Mouse (Mus musculus) mammary gland, adult 2 months (tissue): ENCODE measurements around the gene Cd83. TPM values are rescaled to one million over a fixed set of nuclear protein-coding genes. Genes with fewer than 3 reads are reported as not detected.

Experiments used
- polyA plus RNA-seq: library from polyadenylated mRNA; depleted of rRNA; stranded (reverse); fragments of >200 nt; gene quantifications from 2 replicates; pipeline ENCODE4 v1.2.3, GENCODE M21; 2012; ENCODE audit warnings: low replicate concordance; rRNA removed

Cd83 gene
- 18.0 and 29.3 TPM in 2 replicates for polyA plus RNA-seq

DNA sequence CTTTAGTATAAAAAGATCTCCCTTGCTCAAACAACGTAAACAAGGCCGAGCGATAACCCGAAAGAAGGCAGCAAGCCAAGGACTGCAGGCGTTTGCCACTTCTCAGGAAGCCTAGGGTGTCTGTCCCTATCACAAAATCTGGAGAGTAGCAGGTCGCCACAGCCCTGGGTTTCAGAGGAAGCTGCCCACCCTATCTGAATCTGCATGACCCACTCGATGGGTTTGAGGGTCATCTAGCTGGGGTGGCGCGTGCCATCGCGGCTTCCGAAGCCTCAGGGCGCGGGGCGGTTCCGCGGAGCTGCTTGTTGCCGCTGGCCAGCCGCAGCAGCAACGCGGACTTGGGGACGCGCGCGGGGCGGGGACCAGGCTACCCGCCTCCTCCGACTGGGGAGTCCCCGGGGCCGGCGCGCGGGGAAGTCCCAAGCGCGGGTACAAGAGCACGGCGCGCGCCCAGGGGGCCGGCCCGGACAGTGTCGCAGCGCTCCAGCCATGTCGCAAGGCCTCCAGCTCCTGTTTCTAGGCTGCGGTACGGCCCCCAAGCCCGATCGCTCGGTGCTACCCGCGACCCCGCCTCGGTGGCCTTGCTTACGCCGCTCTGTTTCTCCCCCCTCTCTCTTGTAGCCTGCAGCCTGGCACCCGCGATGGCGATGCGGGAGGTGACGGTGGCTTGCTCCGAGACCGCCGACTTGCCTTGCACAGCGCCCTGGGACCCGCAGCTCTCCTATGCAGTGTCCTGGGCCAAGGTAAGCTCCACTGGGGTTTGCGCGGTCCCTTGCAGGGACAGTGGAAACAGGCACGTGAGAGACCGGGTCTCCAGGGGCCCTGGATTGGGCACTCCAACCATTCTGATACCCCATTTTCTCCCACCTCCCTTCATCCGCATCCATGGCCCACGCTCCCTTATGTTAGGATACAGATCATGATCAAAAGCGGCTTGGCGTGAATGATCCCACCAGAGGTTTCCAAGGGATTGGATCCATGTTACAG lies at the start of gene Cd83:
Gene Cd83, plus strand, starts transcription at position 51 of the 987 bp plus-strand sequence.

Other genes with a start within 250 kb of the Cd83 start
- 47.8 and 61.1 TPM in 2 replicates for gene Mcur1, start 224.6 kb upstream of the Cd83 start, polyA plus RNA-seq
- 0.31 and 0.53 TPM in 2 replicates for gene Rnf182, start 169.1 kb upstream of the Cd83 start, polyA plus RNA-seq